Mouse (Mus musculus) cortical plate, adult 2 months (tissue): ENCODE data around the gene Spem1.

Experiments
- CTCF ChIP-seq: fragments of 200-500 bp; IDR thresholded peaks from 2 replicates; pipeline ENCODE4 v1.5.1; 2011; ENCODE audit warnings: mild to moderate bottlenecking, control low read depth, low read length; ENCODE audit not compliant: insufficient read depth; ENCODE audit errors: extremely low read depth
- POLR2A ChIP-seq: fragments of 200-500 bp; IDR thresholded peaks from 2 replicates; pipeline ENCODE4 v1.6.1; 2011; ENCODE audit warnings: mild to moderate bottlenecking, low read length, control low read depth; ENCODE audit not compliant: insufficient read depth; ENCODE audit errors: extremely low read depth

DNA sequence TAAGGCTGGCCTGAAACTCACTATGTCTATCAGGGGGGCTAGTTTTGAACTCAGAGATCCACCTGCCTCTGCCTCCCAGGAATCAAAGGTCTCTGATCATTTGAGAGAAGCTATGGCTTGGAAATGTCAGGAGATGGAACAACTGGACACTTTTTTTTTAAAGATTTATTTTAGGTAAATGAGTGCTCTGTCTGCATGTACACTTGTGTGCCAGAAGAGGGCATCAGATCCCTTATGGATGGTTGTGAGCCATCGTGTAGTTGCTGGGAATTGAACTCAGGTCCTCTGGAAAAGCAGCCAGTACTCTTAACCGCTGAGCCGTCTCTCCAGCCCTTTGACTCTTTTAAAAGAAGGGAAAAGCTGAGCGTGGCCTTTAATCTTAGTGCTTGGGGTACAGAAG lies 15.6 kb downstream of the Spem1 start:
- TF ChIP-seq CTCF (no peak), POLR2A (no peak)
